Mouse (Mus musculus) urinary bladder, postnatal 36 days (tissue): ENCODE measurements at regions not wholly inside any gene's neighbourhood (a gene's known extent, or its start where the extent isn't known, plus 50 kb on each side); places are given as distances from the start of the nearest gene placed in this dataset.

Experiments
- DNase-seq, 2 experiments: peaks; one replicate each; pipeline ENCODE4 v3.0.0; 2022; ENCODE audit warnings: low spot score in 2 of 2, mixed read lengths in 1 of 2

DNA sequence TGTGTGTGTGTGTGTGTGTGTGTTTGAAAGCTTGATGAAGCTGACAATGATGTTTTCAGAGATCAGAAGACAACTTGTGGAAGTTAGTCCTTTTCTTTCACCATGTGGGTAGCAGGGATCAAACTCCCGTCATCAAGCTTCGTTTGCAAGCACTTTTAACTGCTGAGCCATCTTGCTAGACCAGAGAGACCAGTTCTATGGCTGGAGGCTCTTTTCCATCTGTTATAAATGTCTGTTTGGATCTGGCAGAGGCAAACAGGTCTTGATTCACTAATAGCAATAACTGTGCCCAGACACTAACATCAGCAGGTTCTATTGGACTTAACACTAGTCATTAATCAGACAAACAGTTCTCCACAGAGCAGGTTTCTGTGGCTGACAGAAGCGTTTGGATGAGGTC, 150.1 kb upstream of the Stmnd1 start:
- no peak for DNase-seq

GRCm38 (mm10) chr13:46116576-46116975, 151.8 kb upstream of the Atxn1 start:
- no peak for DNase-seq

- no peak for DNase-seq
Measured at GRCm38 (mm10) chr13:46104971-46105370, 140.2 kb upstream of the Atxn1 start.

GRCm38 (mm10) chr13:46098621-46099020, 133.8 kb upstream of the Atxn1 start:
- DNase-seq, result no peak

DNA sequence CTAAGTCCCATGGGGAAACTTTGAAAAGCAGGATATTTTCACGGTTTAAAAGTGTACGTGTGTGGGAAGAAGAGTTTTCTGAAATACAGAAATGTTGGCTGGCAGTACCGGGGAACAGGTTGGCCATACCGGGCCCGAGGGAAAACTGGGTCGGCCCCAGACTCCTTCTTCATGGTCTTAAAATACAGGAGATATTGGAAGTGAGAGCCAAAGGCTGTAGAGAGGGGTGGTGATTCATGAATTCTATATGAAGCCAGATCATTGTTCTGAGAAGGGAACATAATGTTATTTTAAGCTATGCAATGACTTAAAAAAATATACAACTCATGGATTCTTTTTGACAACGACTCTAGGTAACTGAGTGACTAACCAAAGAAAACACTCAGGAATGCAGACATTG, 133.3 kb upstream of the Atxn1 start:
- no peak for DNase-seq

DNA sequence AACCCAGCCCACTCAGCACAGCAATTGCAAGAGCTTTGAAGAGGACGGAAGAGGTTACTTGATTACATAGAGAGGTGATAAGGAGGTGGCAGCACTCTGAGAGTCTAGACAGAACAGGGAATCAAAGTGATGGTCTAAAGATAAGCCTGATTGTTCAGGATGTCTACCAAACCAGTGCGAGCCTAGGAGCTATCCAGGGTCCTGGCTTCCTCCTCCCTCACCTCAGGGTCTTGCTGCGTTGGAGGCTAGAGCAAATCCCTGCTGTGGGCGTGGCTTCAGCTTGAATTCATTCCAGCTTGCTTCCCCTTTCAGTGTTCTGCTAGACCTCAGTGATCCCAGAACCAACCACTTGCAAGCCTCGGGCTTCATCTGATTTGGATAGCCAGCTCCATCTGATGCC, 132.2 kb upstream of the Atxn1 start:
- no peak for DNase-seq

GRCm38 (mm10) chr13:46096416-46096815, 131.6 kb upstream of the Atxn1 start:
- DNase-seq, result no peak

DNA sequence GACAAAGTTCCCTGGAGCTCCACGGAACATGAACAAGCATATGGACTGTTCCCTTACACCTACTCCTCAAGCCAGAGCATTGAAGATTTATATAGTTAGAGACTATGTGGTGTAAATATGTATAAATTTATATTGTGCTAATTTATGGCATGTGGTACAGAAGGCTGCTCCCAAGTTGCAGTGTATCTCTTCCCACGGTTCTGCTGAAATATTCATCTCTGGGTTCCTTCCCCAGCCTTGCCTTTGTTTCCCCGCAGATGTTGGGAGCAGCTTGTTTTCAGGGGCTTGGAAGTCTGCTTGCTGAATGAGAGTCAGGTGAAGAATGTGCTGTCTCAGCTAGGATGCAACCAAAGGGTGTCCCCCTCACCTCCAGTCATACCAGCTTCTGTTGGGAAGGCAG, 128.0 kb upstream of the Atxn1 start:
- no peak for DNase-seq

- no peak for DNase-seq
Measured at GRCm38 (mm10) chr13:46091109-46091508, 126.3 kb upstream of the Atxn1 start.

DNA sequence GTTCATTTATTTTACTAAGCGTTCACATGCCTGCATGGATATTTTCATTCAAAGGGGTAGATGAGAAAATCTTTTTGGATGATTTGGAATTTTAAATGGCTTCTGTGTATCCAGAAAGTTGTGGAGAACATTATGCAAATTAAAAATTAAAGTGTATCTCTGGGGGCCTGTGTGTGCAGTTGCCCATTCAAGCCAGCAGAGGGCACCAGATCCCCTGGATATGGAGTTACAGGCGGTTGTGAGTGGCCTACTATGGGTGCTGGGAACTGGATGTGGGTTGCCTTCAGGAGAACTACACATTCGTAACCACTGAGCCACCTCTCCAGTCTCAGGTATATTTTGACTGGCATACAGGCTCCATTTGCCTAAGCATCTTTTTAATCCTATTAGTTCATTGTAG, 123.4 kb upstream of the Atxn1 start:
- DNase-seq, result no peak

GRCm38 (mm10) chr13:46087663-46088062, 122.9 kb upstream of the Atxn1 start:
- no peak for DNase-seq

GRCm38 (mm10) chr13:46076879-46077278, 112.1 kb upstream of the Atxn1 start:
- DNase-seq, result no peak

DNA sequence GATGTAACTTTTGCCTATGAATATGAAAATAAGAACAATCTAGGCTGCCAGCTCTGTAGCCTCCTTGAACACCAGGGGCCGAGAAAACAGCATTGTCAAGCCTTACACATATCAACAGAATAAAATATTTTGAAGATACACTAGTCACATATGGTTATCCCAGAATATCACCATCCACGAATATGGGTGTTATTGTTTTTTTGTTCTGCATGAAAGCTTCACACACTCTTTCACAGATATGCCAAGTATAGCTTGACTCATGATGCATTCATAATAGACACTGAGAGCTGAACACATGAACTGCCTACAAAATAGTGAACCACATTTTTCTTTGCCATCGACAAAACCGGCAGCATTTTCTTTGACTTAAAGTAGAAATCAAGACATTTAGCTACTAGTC, 106.9 kb upstream of the Atxn1 start:
- no peak for DNase-seq

- no peak for DNase-seq
Measured at GRCm38 (mm10) chr13:46069571-46069970, 104.8 kb upstream of the Atxn1 start.

DNA sequence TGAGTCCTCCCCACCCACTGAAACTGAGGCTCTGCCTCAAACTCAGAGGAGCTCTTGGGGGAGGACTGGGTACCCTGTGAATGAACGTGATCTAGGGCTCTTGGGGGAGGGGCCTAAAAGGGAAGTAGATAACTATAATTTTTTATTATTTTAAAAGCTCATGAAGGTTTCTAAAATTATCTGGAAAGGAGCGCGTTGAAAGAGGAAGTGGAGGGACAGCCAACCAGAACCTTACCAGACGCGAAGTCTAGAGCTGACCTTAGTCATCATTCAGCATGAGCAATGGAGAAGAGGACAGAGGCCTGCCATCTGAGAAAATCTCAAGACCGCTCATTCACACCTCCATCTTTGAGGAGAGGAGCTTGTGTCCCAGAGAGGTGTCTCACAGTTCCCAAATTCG, 98.0 kb upstream of the Atxn1 start:
- DNase-seq, result no peak

DNA sequence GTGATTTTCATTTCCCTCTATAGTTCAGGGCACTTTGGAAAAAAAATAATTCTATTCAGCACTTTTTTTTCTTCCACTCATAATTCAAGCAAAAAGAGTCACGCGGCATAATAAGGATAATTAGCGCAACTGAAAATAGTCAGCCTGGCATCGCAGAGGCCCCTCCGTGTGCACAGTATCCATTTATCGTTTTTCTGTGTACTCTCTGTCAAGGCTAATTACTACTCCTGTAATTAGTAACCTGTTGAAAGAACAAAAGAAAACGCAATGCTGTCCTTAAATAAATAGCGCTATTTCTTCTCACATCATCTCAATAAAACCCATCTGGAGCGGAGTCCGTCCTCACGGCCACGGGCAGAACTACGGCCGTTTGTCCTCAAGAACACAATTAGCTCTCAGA, 95.1 kb upstream of the Atxn1 start:
- no peak for DNase-seq

GRCm38 (mm10) chr13:46058862-46059261, 94.1 kb upstream of the Atxn1 start:
- peak in 1 of 2 experiments; percentile 26 for DNase-seq

GRCm38 (mm10) chr13:46058341-46058740, 93.5 kb upstream of the Atxn1 start:
- DNase-seq, result no peak

- DNase-seq, result no peak
Measured at GRCm38 (mm10) chr13:46055410-46055809, 90.6 kb upstream of the Atxn1 start.

DNA sequence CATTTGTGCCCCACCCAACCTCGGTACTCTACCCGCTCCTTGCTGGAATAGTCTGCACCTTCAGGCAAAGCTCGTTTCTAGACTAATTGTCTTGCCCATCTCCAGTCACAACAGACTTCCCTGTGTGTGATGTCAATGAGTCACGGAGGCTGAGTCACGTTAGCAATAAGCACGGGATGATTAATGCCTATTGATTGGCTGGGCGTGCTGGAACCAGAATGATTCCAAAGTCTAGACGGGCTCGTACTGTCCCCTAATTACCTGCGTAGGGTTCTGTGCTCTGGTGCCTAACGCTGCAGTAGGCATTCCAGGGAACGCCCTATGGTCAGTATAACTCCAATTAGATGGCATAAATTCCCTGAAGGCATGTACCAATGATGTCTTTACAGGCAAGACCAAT, 78.8 kb upstream of the Atxn1 start:
- DNase-seq, result peak; percentile 49 to 56

GRCm38 (mm10) chr13:46043016-46043415, 78.2 kb upstream of the Atxn1 start:
- no peak for DNase-seq

DNA sequence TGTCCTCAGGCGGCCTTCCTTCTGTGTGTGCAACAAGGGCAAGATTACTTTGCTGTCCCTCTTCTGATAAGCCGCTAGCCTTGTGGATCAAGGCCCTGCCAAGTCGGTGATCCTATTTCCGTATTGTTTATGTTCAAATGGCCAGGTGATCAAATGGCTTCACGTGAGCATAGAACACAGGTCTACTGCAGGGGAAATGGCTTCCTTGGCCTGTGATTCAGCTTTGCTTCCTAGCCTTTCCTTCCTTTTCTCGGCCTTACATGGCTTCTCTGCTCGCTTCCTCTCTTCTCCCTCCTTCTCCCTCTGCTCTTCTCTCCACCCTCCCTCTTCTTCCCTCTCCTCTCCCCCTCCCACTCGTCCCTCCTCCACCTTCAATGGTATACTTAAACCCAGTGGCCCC, 77.4 kb upstream of the Atxn1 start:
- DNase-seq, result no peak

- DNase-seq, result no peak
Measured at GRCm38 (mm10) chr13:46041475-46041874, 76.7 kb upstream of the Atxn1 start.

DNA sequence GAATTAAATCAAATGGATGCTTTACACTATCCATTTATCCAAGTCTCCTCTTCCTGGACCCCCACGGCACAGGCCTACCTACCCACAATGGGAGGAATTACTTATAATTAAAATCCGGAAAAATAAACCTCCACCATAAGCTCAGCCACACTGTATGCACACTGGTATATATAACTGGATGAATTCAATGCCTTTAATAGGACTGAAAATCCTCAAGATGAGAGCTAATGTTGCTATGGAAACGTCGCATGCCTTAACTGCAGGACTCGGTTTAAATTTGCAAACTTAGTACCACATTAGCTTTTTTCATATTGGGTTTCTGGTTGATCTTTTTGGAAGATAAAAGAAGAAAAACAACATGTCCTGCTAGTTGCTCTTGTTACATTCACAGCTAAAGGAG, 75.3 kb upstream of the Atxn1 start:
- DNase-seq, result no peak
